Mouse (Mus musculus): ENCODE measurements at regions not wholly inside any gene's neighbourhood (a gene's known extent, or its start where the extent isn't known, plus 50 kb on each side); places are given as distances from the start of the nearest gene placed in this dataset.

GRCm38 (mm10) chr13:43726895-43727341, 57.7 kb upstream of the Cd83 start:
- no peak for TF ChIP-seq CHD2 (IDR thresholded peaks at IDR 0.05; ENCODE audit: low read depth, low read length)
- TF ChIP-seq ZNF384 (IDR thresholded peaks at IDR 0.05; ENCODE audit: low read depth, low read length) = no peak
- TF ChIP-seq HCFC1 (IDR thresholded peaks at IDR 0.05; ENCODE audit: borderline replicate concordance, insufficient read depth, low read length) = no peak

Data from ES-E14 (cell line).